Mouse (Mus musculus) WW6 (cell line): ENCODE data around the gene Psmb6.
"Not testable (repeated sequence)": the region's sequence is repeated elsewhere in the genome, so short reads cannot be mapped to it uniquely, and the experiment has no call there.

Source experiments
- DNase-seq: peaks from one replicate; pipeline ENCODE4 v3.0.0-alpha.2; 2013; ENCODE audit warnings: low read depth, low spot score

Psmb6 gene

GRCm38 (mm10) chr11:70570614-70571013, 45.4 kb downstream of the Psmb6 start:
- not testable (repeated sequence) for DNase-seq

- no peak for DNase-seq
Observed at GRCm38 (mm10) chr11:70571641-70572040, 46.5 kb downstream of the Psmb6 start.

- DNase-seq = no peak
Observed at GRCm38 (mm10) chr11:70572348-70572902, 47.3 kb downstream of the Psmb6 start.

GRCm38 (mm10) chr11:70573872-70574271, 48.7 kb downstream of the Psmb6 start:
- DNase-seq = no peak

- DNase-seq = no peak
Observed at GRCm38 (mm10) chr11:70577201-70577600, 52.0 kb downstream of the Psmb6 start.
